Mouse (Mus musculus) lung, embryonic 16.5 days (tissue): Measurements from ENCODE around the gene Cgref1. TPM values are rescaled to one million over a fixed set of nuclear protein-coding genes. Genes with fewer than 3 reads are reported as not detected.

Experiments
- ATAC-seq: fragments of 200-750 bp; cut with Nextera tagmentation; 2 replicates; pipeline ENCODE4 v1.8.0; 2017; ENCODE audit warnings: low read depth, mild to moderate bottlenecking, moderate library complexity
- H3K27ac ChIP-seq: fragments of 300-500 bp; sonication (generic); 2 replicates; pipeline ENCODE4 v1.5.1; 2014; ENCODE audit warnings: mild to moderate bottlenecking, control low read depth, low read length
- H3K27me3 ChIP-seq: fragments of 300-500 bp; sonication (generic); 2 replicates; pipeline ENCODE4 v1.6.1; 2014; ENCODE audit warnings: low read depth, low read length, mixed read lengths; ENCODE audit not compliant: control insufficient read depth, insufficient read depth
- H3K36me3 ChIP-seq: fragments of 300-500 bp; sonication (generic); 2 replicates; pipeline ENCODE4 v1.6.1; 2014; ENCODE audit warnings: low read length; ENCODE audit not compliant: control insufficient read depth, insufficient read depth
- H3K4me1 ChIP-seq: fragments of 300-500 bp; sonication (generic); replicated peaks from 2 replicates; pipeline ENCODE4 v1.6.1; 2014; ENCODE audit warnings: low read length, mixed read lengths; ENCODE audit not compliant: control insufficient read depth, insufficient read depth
- H3K4me2 ChIP-seq: fragments of 300-500 bp; sonication (generic); 2 replicates; pipeline ENCODE4 v1.6.1; 2014; ENCODE audit warnings: low read depth, low read length, control low read depth
- H3K4me3 ChIP-seq: fragments of 300-500 bp; sonication (generic); 2 replicates; pipeline ENCODE4 v1.5.1; 2014; ENCODE audit warnings: mild to moderate bottlenecking, low read length, control low read depth
- H3K9ac ChIP-seq: fragments of 300-500 bp; sonication (generic); 2 replicates; pipeline ENCODE4 v1.6.1; 2014; ENCODE audit warnings: low read length, control low read depth
- H3K9me3 ChIP-seq: fragments of 300-500 bp; sonication (generic); 2 replicates; pipeline ENCODE4 v1.6.1; 2016; ENCODE audit warnings: low read length; ENCODE audit not compliant: control insufficient read depth
- WGBS: fragments of 180-500 bp; shearing (Covaris S2); extraction: QIAGEN DNeasy Blood & Tissue Kit; methylation state at CpG from one replicate; pipeline ENCODE4 v1.1.7; 2014; 5-methylcytosine and 5-hydroxymethylcytosine counted together
- polyA plus RNA-seq: library from polyadenylated mRNA; unstranded; fragments of >200 nt; fragmentation: Nextera tagmentation; extraction: Ambion mirVana; gene quantifications from 2 replicates; pipeline ENCODE4 v1.2.1, GENCODE M21; 2015

Cgref1 gene
- polyA plus RNA-seq, 1 experiment from 2014 or later: 3.3 TPM

DNA sequence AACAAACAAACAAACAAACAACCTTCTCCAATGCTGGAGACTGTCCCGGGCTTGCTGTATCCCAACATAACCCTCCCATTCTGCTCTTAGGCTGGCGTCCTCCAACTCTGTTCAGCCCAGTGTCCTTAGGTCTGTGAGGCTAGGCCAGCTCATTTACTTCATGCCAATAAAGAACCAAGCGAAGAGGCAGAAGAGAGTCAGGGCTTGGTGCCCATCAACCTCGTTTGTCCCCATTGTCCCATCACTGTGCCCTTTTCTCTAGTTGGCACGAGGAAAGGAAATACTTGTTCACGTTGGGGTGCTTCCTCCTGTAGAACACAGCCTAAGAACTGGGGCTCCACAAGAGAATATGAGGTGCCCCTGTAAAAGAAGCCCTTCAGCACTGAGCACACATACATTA lies 6.3 kb upstream of the Cgref1 start:
- ATAC-seq: no peak
- Histone ChIP-seq H3K27ac (no peak overlapping the region), H3K36me3 (peaks cover 29% of the 10 kb centered on the region), H3K4me2 (no peak overlapping the region), H3K9ac (no peak overlapping the region), H3K4me3 (no peak overlapping the region), H3K4me1 (peaks cover 15% of the 10 kb centered on the region), H3K27me3 (no peaks in the 10 kb centered on the region), H3K9me3 (no peaks in the 10 kb centered on the region)
- 83% methylated on average over 6 of the region's 6 CpGs for WGBS

DNA sequence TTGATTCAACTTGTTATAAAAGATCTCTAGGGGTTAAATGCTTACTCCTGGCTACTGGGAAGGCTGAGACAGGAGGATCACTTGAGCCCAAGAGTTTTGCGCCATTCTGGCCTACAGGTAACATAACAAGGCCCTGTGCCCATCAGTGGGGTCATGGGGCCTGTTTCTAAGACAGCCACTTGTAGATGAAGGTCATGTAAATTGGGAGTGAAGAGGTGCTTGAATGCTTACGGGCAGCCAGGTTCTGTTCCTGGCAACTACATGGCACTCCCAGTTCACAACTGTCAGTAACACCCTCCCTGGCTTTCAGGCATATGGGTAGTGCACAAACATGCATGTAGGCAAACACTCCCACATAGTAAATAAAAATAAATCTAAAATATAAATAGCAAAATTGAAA lies 5.5 kb upstream of the Cgref1 start:
- Histone ChIP-seq H3K4me3 (no peak overlapping the region), H3K9me3 (no peaks in the 10 kb centered on the region), H3K27me3 (no peaks in the 10 kb centered on the region), H3K4me1 (peaks cover 15% of the 10 kb centered on the region), H3K9ac (no peak overlapping the region), H3K4me2 (no peak overlapping the region), H3K36me3 (peaks cover 28% of the 10 kb centered on the region), H3K27ac (no peak overlapping the region)
- ATAC-seq: no peak
- WGBS: 75% methylated on average over 2 of the region's 2 CpGs

DNA sequence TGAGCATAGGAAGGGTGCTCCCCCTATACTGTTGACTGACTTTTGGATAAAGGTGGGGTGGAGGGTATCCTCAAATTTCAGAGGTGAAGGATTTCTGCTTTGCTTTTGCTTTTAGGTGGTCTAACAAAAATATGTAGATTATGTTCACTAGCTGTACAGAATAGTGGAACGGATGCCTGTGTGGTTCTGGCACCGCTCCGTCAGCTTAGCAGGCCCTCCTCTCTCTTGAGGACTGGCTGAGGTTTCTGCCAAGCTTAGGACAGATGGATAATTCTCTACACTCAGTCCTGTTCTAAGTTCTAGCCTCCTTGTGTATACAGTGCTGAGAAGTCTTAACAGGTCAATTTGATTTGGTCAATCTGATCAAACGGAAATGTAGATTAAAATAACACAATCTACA lies 5.1 kb upstream of the Cgref1 start:
- Histone ChIP-seq H3K4me2 (peak overlapping the region; percentile 94), H3K9me3 (no peaks in the 10 kb centered on the region), H3K27ac (peak overlapping the region; percentile 64), H3K4me1 (peaks cover 15% of the 10 kb centered on the region), H3K27me3 (no peaks in the 10 kb centered on the region), H3K9ac (peak overlapping the region; percentile 74), H3K4me3 (peak overlapping the region; percentile 78), H3K36me3 (peaks cover 24% of the 10 kb centered on the region)
- ATAC-seq: peak; percentile 0; the same call in 1 of the 2 replicates
- 63% methylated on average over 4 of the region's 4 CpGs for WGBS

DNA sequence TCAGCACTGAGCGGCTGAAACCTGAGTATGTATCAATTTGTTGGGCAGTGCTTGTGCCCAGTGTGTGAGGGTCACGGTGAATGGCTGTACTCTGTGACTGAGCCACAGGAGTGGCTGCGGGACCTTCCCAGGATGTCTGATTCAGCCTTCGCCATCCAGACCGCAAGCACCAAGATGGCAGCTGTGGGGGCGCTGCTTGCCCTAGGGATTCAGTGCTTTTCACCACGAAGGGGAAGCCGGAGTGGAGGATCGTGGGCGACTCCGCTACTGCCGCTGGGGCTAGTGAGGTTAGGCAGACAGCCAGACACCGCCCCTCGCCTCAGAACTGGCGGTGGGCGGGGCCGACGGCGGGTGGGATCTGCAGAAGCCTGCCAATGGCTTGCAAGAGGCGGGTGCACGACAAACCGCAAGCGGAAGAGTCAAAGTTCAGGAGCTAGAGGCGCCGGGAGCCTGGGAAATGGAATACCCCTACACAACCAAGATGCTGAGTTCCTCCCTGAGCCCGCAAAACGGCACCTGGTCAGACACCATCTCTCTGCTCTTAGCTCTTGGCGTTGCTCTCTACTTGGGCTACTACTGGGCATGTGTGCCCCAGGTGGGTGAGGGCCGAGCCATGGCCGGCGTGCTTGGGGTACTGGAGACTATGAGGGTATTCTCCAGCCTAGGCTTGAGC lies 4.4 kb upstream of the Cgref1 start:
- Histone ChIP-seq H3K4me1 (peaks cover 15% of the 10 kb centered on the region), H3K27me3 (no peaks in the 10 kb centered on the region; the same call in 1 of the 2 replicates), H3K27ac (peak overlapping the region; percentile 64), H3K4me2 (peak overlapping the region; percentile 94), H3K9ac (peak overlapping the region; percentile 74), H3K36me3 (peaks cover 20% of the 10 kb centered on the region), H3K4me3 (peak overlapping the region; percentile 78), H3K9me3 (no peaks in the 10 kb centered on the region)
- WGBS: under 1% methylated on average over 31 of the region's 31 CpGs
- ATAC-seq: peak; percentile 94

DNA sequence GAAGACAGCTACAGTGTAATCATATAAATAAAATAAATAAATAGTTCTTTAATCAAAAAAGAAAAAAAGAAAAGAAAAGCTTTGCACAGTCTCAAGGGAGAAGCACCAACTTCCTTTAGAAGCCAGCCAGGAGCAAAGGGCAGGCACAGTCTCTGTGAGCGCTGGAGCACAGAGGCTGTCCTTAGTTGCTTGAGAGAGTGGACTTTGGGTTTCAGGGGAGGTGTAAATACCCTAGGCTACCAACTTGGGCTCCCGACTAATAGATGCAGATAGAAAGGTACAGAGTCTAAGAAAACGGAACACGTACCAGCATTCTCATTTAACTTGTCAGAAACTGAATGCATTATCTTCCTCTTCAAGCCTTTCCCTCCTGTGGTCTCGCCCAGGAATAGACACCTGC lies 3.2 kb upstream of the Cgref1 start:
- Histone ChIP-seq H3K27me3 (no peaks in the 10 kb centered on the region; the same call in 1 of the 2 replicates), H3K4me3 (no peak overlapping the region), H3K4me2 (no peak overlapping the region), H3K9ac (no peak overlapping the region), H3K27ac (no peak overlapping the region), H3K9me3 (no peaks in the 10 kb centered on the region), H3K36me3 (peaks cover 9% of the 10 kb centered on the region), H3K4me1 (peaks cover 15% of the 10 kb centered on the region)
- WGBS: 81% methylated on average over 5 of the region's 5 CpGs
- ATAC-seq: no peak

DNA sequence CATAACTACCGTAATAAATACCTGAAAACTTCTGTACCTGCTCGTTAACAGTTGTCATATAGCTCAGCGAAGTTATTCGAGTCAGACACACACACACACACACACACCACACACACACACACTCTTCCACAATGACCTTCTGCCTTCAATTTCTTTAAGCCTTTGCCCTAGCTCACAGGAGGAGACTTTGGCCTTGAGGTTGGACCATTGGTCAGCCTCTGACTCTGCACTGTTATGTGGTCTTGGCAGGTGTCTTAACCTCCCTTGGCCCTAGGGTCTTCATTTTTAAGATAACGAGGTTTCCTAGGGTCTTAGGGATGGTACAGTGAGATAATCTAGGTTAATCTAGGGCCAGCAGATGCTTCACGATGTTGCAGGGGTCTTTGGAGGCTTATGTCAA lies 1.0 kb downstream of the Cgref1 start:
- H3K4me3 ChIP-seq: no peak overlapping the region
- H3K4me2 ChIP-seq: no peak overlapping the region
- no peak overlapping the region for H3K9ac ChIP-seq
- no peaks in the 10 kb centered on the region; the same call in 1 of the 2 replicates for H3K27me3 ChIP-seq
- no peaks in the 10 kb centered on the region for H3K36me3 ChIP-seq
- H3K9me3 ChIP-seq: no peaks in the 10 kb centered on the region
- H3K4me1 ChIP-seq: peaks cover 4% of the 10 kb centered on the region; the same call in 1 of the 2 replicates
- ATAC-seq: no peak
- WGBS: 88% methylated on average over 6 of the region's 6 CpGs
- no peak overlapping the region for H3K27ac ChIP-seq

DNA sequence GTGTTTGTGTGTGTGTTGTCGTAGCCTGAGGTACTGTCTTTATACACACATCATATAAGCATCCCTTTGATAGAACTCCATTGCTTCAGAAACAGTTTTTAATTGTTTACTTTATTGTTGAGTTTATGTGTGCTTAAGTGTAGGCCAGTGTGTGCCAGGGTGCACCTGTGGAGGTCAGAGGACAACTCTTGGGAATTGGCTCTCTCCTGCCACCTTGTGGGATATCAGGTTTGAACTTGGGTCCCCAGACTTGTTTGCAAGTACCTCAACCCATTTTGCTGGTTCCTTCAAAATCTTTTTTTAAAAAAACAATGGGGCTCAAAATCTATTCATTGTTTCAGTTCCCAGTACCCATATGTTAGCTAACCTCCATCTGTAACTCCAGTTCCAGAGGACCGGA lies 2.4 kb downstream of the Cgref1 start:
- H3K4me3 ChIP-seq: no peak overlapping the region
- no peak overlapping the region for H3K4me2 ChIP-seq
- H3K9ac ChIP-seq: no peak overlapping the region
- no peak for ATAC-seq
- H3K4me1 ChIP-seq: no peaks in the 10 kb centered on the region
- no peaks in the 10 kb centered on the region; the same call in 1 of the 2 replicates for H3K27me3 ChIP-seq
- no peaks in the 10 kb centered on the region for H3K36me3 ChIP-seq
- WGBS: 83% methylated on average over 2 of the region's 2 CpGs
- H3K27ac ChIP-seq: no peak overlapping the region
- no peaks in the 10 kb centered on the region for H3K9me3 ChIP-seq

DNA sequence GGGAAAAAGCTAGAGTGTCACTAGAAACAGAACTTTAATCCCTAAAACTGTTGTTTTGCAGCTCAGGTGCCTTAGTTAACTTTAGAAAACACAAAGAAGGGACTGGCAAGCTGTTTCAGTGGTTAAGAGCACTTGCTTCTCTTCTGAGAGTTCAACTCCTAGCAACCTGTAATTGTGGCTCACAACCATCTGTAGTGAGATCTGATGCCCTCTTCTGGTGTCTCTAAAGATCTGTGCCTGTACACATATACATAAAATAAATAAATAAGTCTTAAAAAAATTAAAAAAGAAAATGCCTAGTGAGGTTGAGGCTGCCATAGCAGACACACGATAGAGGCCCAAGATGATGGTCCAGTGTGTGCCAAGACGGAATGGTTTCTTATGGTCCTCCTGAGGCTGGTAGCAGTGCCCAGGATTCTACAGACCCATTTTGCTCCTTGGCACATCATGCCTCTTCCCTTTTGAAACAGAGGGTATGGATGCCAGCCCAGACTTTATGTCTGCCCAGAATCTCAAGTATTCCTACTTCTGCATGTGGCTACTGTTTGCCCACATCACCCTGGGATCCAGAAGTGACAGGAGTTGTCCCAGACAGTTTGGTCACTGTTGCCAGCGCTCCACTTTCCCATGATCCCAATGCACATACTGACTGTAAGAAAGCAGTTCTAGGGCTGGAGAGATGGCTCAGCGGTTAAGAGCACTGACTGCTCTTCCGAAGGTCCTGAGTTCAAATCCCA lies 10.5 kb downstream of the Cgref1 start:
- H3K4me2 ChIP-seq: no peak overlapping the region
- no peaks in the 10 kb centered on the region for H3K4me1 ChIP-seq
- H3K27ac ChIP-seq: no peak overlapping the region
- no peak overlapping the region for H3K9ac ChIP-seq
- H3K9me3 ChIP-seq: no peaks in the 10 kb centered on the region
- H3K4me3 ChIP-seq: no peak overlapping the region
- WGBS: 79% methylated on average over 5 of the region's 5 CpGs
- H3K36me3 ChIP-seq: no peaks in the 10 kb centered on the region
- ATAC-seq: no peak
- H3K27me3 ChIP-seq: no peaks in the 10 kb centered on the region

DNA sequence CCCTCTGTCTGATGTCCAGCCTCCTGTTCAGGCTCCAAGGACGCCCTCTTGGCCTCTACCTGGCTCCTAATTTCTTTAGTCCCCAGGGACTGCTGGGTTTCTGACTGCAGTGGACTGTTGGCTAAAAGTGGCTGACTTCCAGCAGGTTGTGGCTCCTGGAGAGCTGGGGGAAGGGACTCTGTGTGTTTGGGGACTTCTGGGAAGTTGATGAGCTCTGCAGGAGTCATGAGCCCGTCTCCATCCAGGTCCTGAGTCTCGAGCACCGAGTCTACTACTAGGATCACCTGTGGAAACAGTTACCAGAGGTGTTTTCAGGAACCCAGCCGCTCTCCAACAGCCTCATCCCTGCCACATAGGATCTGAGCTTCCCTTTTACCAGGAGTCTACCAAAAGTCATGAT lies 11.7 kb downstream of the Cgref1 start:
- 58% methylated on average over 5 of the region's 5 CpGs for WGBS
- Histone ChIP-seq H3K4me2 (no peak overlapping the region), H3K4me3 (no peak overlapping the region), H3K4me1 (no peaks in the 10 kb centered on the region), H3K27me3 (no peaks in the 10 kb centered on the region), H3K9ac (no peak overlapping the region), H3K27ac (no peak overlapping the region), H3K36me3 (no peaks in the 10 kb centered on the region), H3K9me3 (no peaks in the 10 kb centered on the region)
- ATAC-seq: no peak
